Mouse (Mus musculus) limb, embryonic 14.5 days (tissue): ENCODE data around the gene Elmod1. TPM values are rescaled to one million over a fixed set of nuclear protein-coding genes. Genes with fewer than 3 reads are reported as not detected.

Source experiments
- ATAC-seq: fragments of 200-750 bp; cut with Nextera tagmentation; 2 replicates; pipeline ENCODE4 v1.8.0; 2017; ENCODE audit warnings: low read depth, moderate number of reproducible peaks, moderate TSS enrichment; ENCODE audit not compliant: low FRiP score
- DNase-seq: peaks from one replicate; pipeline ENCODE4 v3.0.0-alpha.2; 2015; ENCODE audit warnings: low spot score
- H3K27ac ChIP-seq: fragments of 300-500 bp; sonication (generic); replicated peaks from 2 replicates; pipeline ENCODE4 v1.5.1; 2014; ENCODE audit warnings: low read depth, mild to moderate bottlenecking, low read length, moderate library complexity, mixed read lengths
- H3K27me3 ChIP-seq: fragments of 300-500 bp; sonication (generic); 2 replicates; pipeline ENCODE4 v1.6.1; 2014; ENCODE audit warnings: low read length, mixed read lengths; ENCODE audit not compliant: control insufficient read depth, insufficient read depth
- H3K36me3 ChIP-seq: fragments of 300-500 bp; sonication (generic); 2 replicates; pipeline ENCODE4 v1.6.1; 2014; ENCODE audit warnings: mild to moderate bottlenecking, low read length, moderate library complexity, mixed read lengths; ENCODE audit not compliant: control insufficient read depth, insufficient read depth
- H3K4me1 ChIP-seq: fragments of 300-500 bp; sonication (generic); 2 replicates; pipeline ENCODE4 v1.6.1; 2014; ENCODE audit warnings: antibody characterized with exemption, low read length, mixed read lengths; ENCODE audit not compliant: control insufficient read depth, insufficient read depth
- H3K4me2 ChIP-seq: fragments of 300-500 bp; sonication (generic); replicated peaks from 2 replicates; pipeline ENCODE4 v1.6.1; 2014; ENCODE audit warnings: low read depth, mild to moderate bottlenecking, low read length, moderate library complexity; ENCODE audit not compliant: severe bottlenecking
- H3K4me3 ChIP-seq: fragments of 300-500 bp; sonication (generic); replicated peaks from 2 replicates; pipeline ENCODE4 v1.5.1; 2014; ENCODE audit warnings: low read length
- H3K9ac ChIP-seq: fragments of 300-500 bp; sonication (generic); 2 replicates; pipeline ENCODE4 v1.6.1; 2014; ENCODE audit warnings: mild to moderate bottlenecking, low read depth, low read length, moderate library complexity; ENCODE audit not compliant: severe bottlenecking
- H3K9me3 ChIP-seq: fragments of 300-500 bp; sonication (generic); 2 replicates; pipeline ENCODE4 v1.6.1; 2016; ENCODE audit warnings: low read length; ENCODE audit not compliant: control insufficient read depth
- POLR2A ChIP-seq: fragments of 200-500 bp; IDR thresholded peaks from 2 replicates; pipeline ENCODE4 v1.8.0; 2012; ENCODE audit warnings: inconsistent platforms, mild to moderate bottlenecking, moderate library complexity, borderline replicate concordance; ENCODE audit not compliant: insufficient read depth, insufficient read length; ENCODE audit errors: extremely low read depth
- WGBS: fragments of 180-500 bp; shearing (Covaris S2); extraction: QIAGEN DNeasy Blood & Tissue Kit; methylation state at CpG from one replicate; pipeline ENCODE4 v1.1.7; 2014; 5-methylcytosine and 5-hydroxymethylcytosine counted together
- polyA plus RNA-seq, 2 experiments: library from polyadenylated mRNA; depleted of rRNA in 1 of 2; stranded (reverse) in 1 of 2; unstranded in 1 of 2; fragments of >200 nt; fragmentation: Nextera tagmentation in 1 of 2; extraction: Ambion mirVana in 1 of 2; gene quantifications; 2 replicates each; pipeline versions ENCODE4 v1.2.1 to v1.2.3; 2012 to 2014

Gene Elmod1
- polyA plus RNA-seq, 2 experiments: 0.77 to 1.4 TPM

DNA sequence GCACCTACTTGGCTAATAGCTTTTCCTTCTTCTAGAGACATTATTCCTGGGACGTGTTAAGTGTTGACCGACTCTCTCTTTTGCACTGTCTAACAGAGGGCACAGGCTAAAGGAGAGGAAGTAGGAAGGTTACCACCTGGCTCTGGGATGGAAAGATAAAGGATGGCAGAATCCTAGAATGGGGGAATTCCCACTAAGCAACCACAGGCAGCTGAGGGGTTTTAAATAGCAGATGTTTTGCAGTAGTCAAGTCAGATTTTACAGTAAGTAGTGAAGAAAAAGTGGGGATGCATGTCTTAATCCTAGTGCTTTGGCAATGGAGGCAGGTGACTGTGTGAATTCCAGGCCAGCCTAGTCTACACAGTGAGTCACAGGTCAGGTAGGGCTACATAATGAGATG is 64.3 kb downstream of the Elmod1 start:
- no peak overlapping the region for H3K9ac ChIP-seq
- H3K36me3 ChIP-seq: no peaks in the 10 kb centered on the region
- no peaks in the 10 kb centered on the region for H3K27me3 ChIP-seq
- no peaks in the 10 kb centered on the region for H3K4me1 ChIP-seq
- WGBS: 83% methylated on average over 2 of the region's 2 CpGs
- H3K9me3 ChIP-seq: no peaks in the 10 kb centered on the region
- DNase-seq (no peak), ATAC-seq (no peak)
- no peak for TF ChIP-seq POLR2A
- no peak overlapping the region for H3K4me2 ChIP-seq
- H3K27ac ChIP-seq: no peak overlapping the region
- H3K4me3 ChIP-seq: no peak overlapping the region

DNA sequence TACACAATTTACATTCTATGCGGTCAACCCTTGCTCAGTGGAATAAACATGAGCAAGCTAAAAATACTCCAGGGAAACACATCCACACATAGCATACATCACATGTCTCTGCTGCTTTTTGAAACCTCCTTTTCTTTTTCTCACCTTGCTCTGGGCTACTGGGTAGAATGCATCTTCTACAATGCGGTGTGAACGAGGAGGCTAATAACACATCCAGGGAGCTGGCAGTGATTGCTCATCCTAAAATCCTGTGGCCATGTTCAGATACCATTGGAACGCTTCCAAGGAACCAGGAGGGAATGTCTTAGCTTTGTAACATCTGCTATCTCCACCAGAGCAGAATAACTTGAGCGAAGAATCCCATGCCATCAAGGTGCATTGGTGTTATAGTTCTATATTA is 64.8 kb downstream of the Elmod1 start:
- Histone ChIP-seq H3K4me3 (no peak overlapping the region), H3K9me3 (no peaks in the 10 kb centered on the region), H3K27me3 (no peaks in the 10 kb centered on the region), H3K9ac (no peak overlapping the region), H3K36me3 (no peaks in the 10 kb centered on the region), H3K4me2 (no peak overlapping the region), H3K27ac (no peak overlapping the region), H3K4me1 (no peaks in the 10 kb centered on the region)
- ATAC-seq (no peak), DNase-seq (no peak)
- no peak for TF ChIP-seq POLR2A
- WGBS: 82% methylated on average over 5 of the region's 5 CpGs

DNA sequence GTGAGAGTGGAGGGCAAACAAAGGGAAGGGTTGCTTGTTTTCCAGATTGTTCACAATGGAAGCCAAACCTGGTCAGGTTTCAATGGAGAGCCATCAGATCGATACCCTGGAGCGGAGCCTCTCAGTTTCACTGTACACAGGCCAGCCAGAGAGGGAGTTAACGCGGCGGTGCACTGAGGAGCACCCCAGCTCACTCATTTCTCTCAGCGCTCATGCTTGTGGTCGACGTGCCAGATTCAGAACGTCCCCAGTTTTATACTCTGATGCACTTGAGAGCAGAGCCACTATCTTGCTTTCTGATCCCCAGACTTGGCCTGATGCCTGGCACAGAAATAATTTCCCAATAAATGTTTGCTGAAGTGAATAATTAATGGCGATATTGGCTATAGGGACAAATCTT is 68.3 kb downstream of the Elmod1 start:
- Histone ChIP-seq H3K4me3 (no peak overlapping the region), H3K36me3 (no peaks in the 10 kb centered on the region), H3K27me3 (no peaks in the 10 kb centered on the region), H3K4me1 (no peaks in the 10 kb centered on the region), H3K9ac (no peak overlapping the region), H3K4me2 (no peak overlapping the region), H3K9me3 (no peaks in the 10 kb centered on the region), H3K27ac (no peak overlapping the region)
- TF ChIP-seq POLR2A: no peak
- WGBS: 86% methylated on average over 10 of the region's 10 CpGs
- no peak for DNase-seq
- no peak for ATAC-seq

GRCm38 (mm10) chr9:53905418-53905817 is 69.7 kb downstream of the Elmod1 start:
- no peak overlapping the region for H3K9ac ChIP-seq
- no peaks in the 10 kb centered on the region for H3K36me3 ChIP-seq
- ATAC-seq: no peak

DNA sequence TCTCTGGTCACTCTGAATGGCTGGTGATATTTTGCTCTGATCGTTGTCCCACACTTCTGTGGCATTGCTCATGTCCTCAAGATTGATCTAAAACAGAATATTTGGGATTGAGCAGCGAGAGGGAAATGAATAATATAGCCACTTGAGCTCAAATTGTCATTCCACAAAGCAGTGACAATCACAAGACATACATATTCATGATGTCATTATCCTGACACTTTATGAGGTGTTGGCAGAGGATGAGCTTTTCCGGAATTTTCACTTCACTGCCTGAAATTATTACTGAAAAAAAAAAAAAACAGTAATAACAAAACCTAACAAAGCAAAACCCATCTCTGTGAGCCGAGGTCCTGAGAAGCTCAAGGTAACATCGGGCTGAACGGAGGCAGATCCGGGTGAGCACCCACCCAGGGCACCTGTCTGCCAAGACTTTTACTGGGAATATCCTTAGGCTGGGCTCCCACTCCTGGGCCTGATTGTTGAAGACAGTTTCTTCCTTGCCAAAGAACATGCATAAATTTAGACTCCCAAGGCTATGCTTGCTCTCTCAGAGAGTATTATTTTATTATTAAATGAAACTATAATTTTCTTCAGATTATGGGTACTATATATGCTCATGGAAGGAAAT is 71.8 kb downstream of the Elmod1 start:
- H3K4me1 ChIP-seq: no peaks in the 10 kb centered on the region
- no peak overlapping the region for H3K27ac ChIP-seq
- no peaks in the 10 kb centered on the region for H3K27me3 ChIP-seq
- no peak for ATAC-seq
- no peak overlapping the region for H3K4me3 ChIP-seq
- no peak for TF ChIP-seq POLR2A
- 90% methylated on average over 7 of the region's 7 CpGs for WGBS
- H3K36me3 ChIP-seq: no peaks in the 10 kb centered on the region
- H3K4me2 ChIP-seq: no peak overlapping the region
- DNase-seq: no peak
- H3K9ac ChIP-seq: no peak overlapping the region
- H3K9me3 ChIP-seq: no peaks in the 10 kb centered on the region

More at GRCm38 (mm10) chr9:53905418-53905817, 69.7 kb downstream of the Elmod1 start:
- no peak for TF ChIP-seq POLR2A
- H3K4me1 ChIP-seq: no peaks in the 10 kb centered on the region
- H3K4me3 ChIP-seq: no peak overlapping the region
- no peaks in the 10 kb centered on the region for H3K27me3 ChIP-seq
- no peaks in the 10 kb centered on the region for H3K9me3 ChIP-seq
- WGBS: 52% methylated on average over 3 of the region's 3 CpGs
- no peak overlapping the region for H3K4me2 ChIP-seq
- DNase-seq: peak; percentile 10
- no peak overlapping the region for H3K27ac ChIP-seq
